Comparison of ENCODE assay signal across 8 mouse cellular contexts in the genomic region with DNA sequence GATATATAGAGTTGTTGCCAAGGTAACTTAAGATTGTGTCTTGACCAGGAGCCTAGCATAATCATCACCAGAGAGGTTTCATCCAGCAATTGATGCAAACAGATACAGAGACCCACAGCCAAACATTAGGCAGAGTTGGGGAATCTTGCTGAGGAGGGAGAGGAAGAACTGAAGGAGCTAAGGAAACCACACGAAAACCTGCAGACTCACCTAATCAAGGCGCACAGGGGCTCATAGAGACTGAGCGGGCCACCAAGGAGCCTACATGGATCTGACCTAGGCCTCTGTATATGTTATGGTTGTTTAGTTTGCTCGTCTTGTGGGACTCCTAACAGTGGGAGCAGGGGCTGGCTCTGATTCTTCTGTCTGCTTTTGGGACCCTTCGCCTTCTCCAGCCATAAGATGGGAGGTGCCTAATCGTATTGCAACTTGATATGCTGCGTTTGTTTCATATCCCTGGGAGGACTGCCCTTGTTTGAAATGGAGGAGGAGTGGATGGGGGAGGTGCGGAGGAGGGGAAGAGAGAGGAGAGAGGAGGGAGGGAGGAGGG. TPM values are rescaled to one million over a fixed set of nuclear protein-coding genes. Genes with fewer than 3 reads are reported as not detected.
DNase-seq lines count a peak whose midpoint lies in the region; ATAC-seq and TF ChIP-seq lines count a peak whose summit lies in the region.
"Had no signal": no experiment of that assay in that cellular context is flagged by ENCODE, and none has a peak within 500 bp of the region (broad histone marks: within the 10 kb centered on the region; RNA-seq: fewer than 3 reads in every experiment).

No protein-coding gene starts in this region.

- no peaks in the 10 kb centered on the region for H3K9me3 ChIP-seq in lung, embryonic 15.5 days
- no peaks in the 10 kb centered on the region for H3K9me3 ChIP-seq in embryonic facial prominence, embryonic 11.5 days (replicated peaks; ENCODE audit: control insufficient read depth, low read length)
- H3K9me3 ChIP-seq in hindbrain, postnatal 0 days (ENCODE audit: low read length): no peaks in the 10 kb centered on the region
- no peaks in the 10 kb centered on the region for H3K9me3 ChIP-seq in stomach, embryonic 14.5 days (ENCODE audit: control insufficient read depth, low read depth, low read length)
- H3K9me3 ChIP-seq: liver, embryonic 15.5 days had no signal

- H3K27ac ChIP-seq in lung, embryonic 15.5 days: peak overlapping the region; percentile 48
- H3K27ac ChIP-seq in embryonic facial prominence, embryonic 11.5 days (replicated peaks; ENCODE audit: low read depth, low read length): peak overlapping the region; percentile 35; the same call in 1 of the 2 replicates
- peak overlapping the region; percentile 60; the same call in 1 of the 2 replicates for H3K27ac ChIP-seq in hindbrain, postnatal 0 days
- H3K27ac ChIP-seq in stomach, embryonic 14.5 days (ENCODE audit: low read length): peak overlapping the region; percentile 78
- H3K27ac ChIP-seq: liver, embryonic 15.5 days had no signal

- 0 out of 2 replicates have a peak overlapping the region, but pooled peaks have one; percentile 2 for H3K4me3 ChIP-seq in lung, embryonic 15.5 days
- H3K4me3 ChIP-seq in embryonic facial prominence, embryonic 11.5 days (ENCODE audit: low read depth, low read length): no peak overlapping the region
- no peak overlapping the region for H3K4me3 ChIP-seq in hindbrain, postnatal 0 days (ENCODE audit: low read length)
- no peak overlapping the region for H3K4me3 ChIP-seq in stomach, embryonic 14.5 days (ENCODE audit: low read depth, low read length)
- H3K4me3 ChIP-seq: liver, embryonic 15.5 days had no signal

- WGBS in lung, embryonic 15.5 days: 25% methylated on average over 7 of the region's 8 CpGs
- 43% methylated on average over 7 of the region's 8 CpGs for WGBS in embryonic facial prominence, embryonic 11.5 days
- 54% methylated on average over 7 of the region's 8 CpGs for WGBS in hindbrain, postnatal 0 days
- 21% methylated on average over 7 of the region's 8 CpGs for WGBS in stomach, embryonic 14.5 days

- H3K4me2 ChIP-seq in lung, embryonic 15.5 days: peak overlapping the region; percentile 44
- peak overlapping the region; percentile 13; the same call in 1 of the 2 replicates for H3K4me2 ChIP-seq in embryonic facial prominence, embryonic 11.5 days (ENCODE audit: low read depth, low read length)
- H3K4me2 ChIP-seq in hindbrain, postnatal 0 days (ENCODE audit: low read depth, low read length): no peak overlapping the region; the same call in 1 of the 2 replicates
- H3K4me2 ChIP-seq in stomach, embryonic 14.5 days (replicated peaks; ENCODE audit: low read depth, low read length): peak overlapping the region; percentile 33
- H3K4me2 ChIP-seq: liver, embryonic 15.5 days had no signal

- DNase-seq in lung, adult 18-20 months: no peak
- peak; percentile 56 for DNase-seq in embryonic facial prominence, embryonic 11.5 days (ENCODE audit: low spot score)
- no peak for DNase-seq in hindbrain, postnatal 0 days (ENCODE audit: low spot score)
- DNase-seq in urinary bladder, postnatal 14 days (ENCODE audit: low spot score): no peak
- no peak for DNase-seq in right cerebral cortex, postnatal 4 days

- ATAC-seq in lung, embryonic 15.5 days (ENCODE audit: borderline replicate concordance, extremely low read depth, low FRiP score, low TSS enrichment): peak; percentile 81; the same call in 1 of the 2 replicates
- ATAC-seq in embryonic facial prominence, embryonic 11.5 days (replicated peaks; ENCODE audit: insufficient number of reproducible peaks, low FRiP score, low TSS enrichment, low read depth): peak; percentile 77
- ATAC-seq in hindbrain, postnatal 0 days: peak; percentile 30
- ATAC-seq in stomach, embryonic 14.5 days (ENCODE audit: insufficient number of reproducible peaks, insufficient read depth, low FRiP score, low read depth): peak; percentile 66; the same call in 1 of the 2 replicates

- TF ChIP-seq CTCF in hindbrain, postnatal 0 days (IDR thresholded peaks at IDR 0.05; ENCODE audit: low read depth): no peak

- no peaks in the 10 kb centered on the region for H3K27me3 ChIP-seq in lung, embryonic 15.5 days
- no peaks in the 10 kb centered on the region for H3K27me3 ChIP-seq in embryonic facial prominence, embryonic 11.5 days (ENCODE audit: control insufficient read depth, insufficient read depth, low read length)
- no peaks in the 10 kb centered on the region for H3K27me3 ChIP-seq in hindbrain, postnatal 0 days (ENCODE audit: insufficient read depth, low read length)
- no peaks in the 10 kb centered on the region for H3K27me3 ChIP-seq in stomach, embryonic 14.5 days (ENCODE audit: control insufficient read depth, insufficient read depth, low read length)
- H3K27me3 ChIP-seq: liver, embryonic 15.5 days had no signal

- no peaks in the 10 kb centered on the region for H3K36me3 ChIP-seq in lung, embryonic 15.5 days
- no peaks in the 10 kb centered on the region for H3K36me3 ChIP-seq in embryonic facial prominence, embryonic 11.5 days (replicated peaks; ENCODE audit: control insufficient read depth, insufficient read depth, low read depth, low read length)
- no peaks in the 10 kb centered on the region for H3K36me3 ChIP-seq in hindbrain, postnatal 0 days (ENCODE audit: insufficient read depth, low read length)
- H3K36me3 ChIP-seq in stomach, embryonic 14.5 days (ENCODE audit: control insufficient read depth, insufficient read depth, low read length): no peaks in the 10 kb centered on the region
- H3K36me3 ChIP-seq: liver, embryonic 15.5 days had no signal

- H3K4me1 ChIP-seq in lung, embryonic 15.5 days: peaks cover 11% of the 10 kb centered on the region; the same call in 1 of the 2 replicates
- no peaks in the 10 kb centered on the region for H3K4me1 ChIP-seq in embryonic facial prominence, embryonic 11.5 days (ENCODE audit: control insufficient read depth, insufficient read depth, low read length)
- no peaks in the 10 kb centered on the region for H3K4me1 ChIP-seq in hindbrain, postnatal 0 days (ENCODE audit: insufficient read depth, low read length)
- no peaks in the 10 kb centered on the region for H3K4me1 ChIP-seq in stomach, embryonic 14.5 days (ENCODE audit: control insufficient read depth, insufficient read depth, low read length)
- H3K4me1 ChIP-seq: liver, embryonic 15.5 days had no signal

- H3K9ac ChIP-seq in lung, embryonic 15.5 days: no peak overlapping the region
- peak overlapping the region; percentile 32; the same call in 1 of the 2 replicates for H3K9ac ChIP-seq in embryonic facial prominence, embryonic 11.5 days (replicated peaks; ENCODE audit: low read length)
- H3K9ac ChIP-seq in hindbrain, postnatal 0 days (replicated peaks; ENCODE audit: low read length): no peak overlapping the region
- no peak overlapping the region for H3K9ac ChIP-seq in stomach, embryonic 14.5 days (replicated peaks; ENCODE audit: low read depth, low read length)
- H3K9ac ChIP-seq: liver, embryonic 15.5 days had no signal

RNA-seq across cellular contexts. Expression of a gene that starts 24.5 kb away (rescaled TPM):
- polyA plus RNA-seq in lung, embryonic 15.5 days (2015; fragmentation: Nextera tagmentation; extraction: Ambion mirVana): 0.13 and 0.30 TPM in 2 replicates
- 0.27 and 0.39 TPM in 2 replicates for polyA plus RNA-seq in embryonic facial prominence, embryonic 11.5 days (2014; fragmentation: Nextera tagmentation; extraction: Ambion mirVana)
- 8.5 and 12.2 TPM in 2 replicates for total RNA-seq in hindbrain, postnatal 0 days (2014; rRNA removed)
- polyA plus RNA-seq in hindbrain, postnatal 0 days (2015; fragmentation: Nextera tagmentation; extraction: Ambion mirVana): 2.7 and 3.0 TPM in 2 replicates
- polyA plus RNA-seq in stomach, embryonic 14.5 days (2014; fragmentation: Nextera tagmentation; extraction: Ambion mirVana): 0.87 and 1.0 TPM in 2 replicates

Comparison
In these comparisons a context has a peak if more than half of its experiments do, and no peak if none do; other contexts are left out.
1. ATAC-seq: peak in every context shown above with its lines; median percentile 81 in lung, embryonic 15.5 days; 77 in embryonic facial prominence, embryonic 11.5 days; 66 in stomach, embryonic 14.5 days; 30 in hindbrain, postnatal 0 days.